In genomic region chr11:105803686-105804085, GRCm38 (mm10) we compare ENCODE assay signal across 10 mouse cellular contexts.
DNase-seq lines count a peak whose midpoint lies in the region.
"Had no signal": no experiment of that assay in that cellular context is flagged by ENCODE, and none has a peak within 500 bp of the region (broad histone marks: within the 10 kb centered on the region; RNA-seq: fewer than 3 reads in every experiment).

No protein-coding gene starts in this region.

- peak; percentile 47 to 82 for DNase-seq in adrenal gland, adult (ENCODE audit: inconsistent age in 2 of 2, low spot score in 1 of 2)
- DNase-seq in adrenal gland, postnatal 4 days (ENCODE audit: low spot score in 2 of 2): no peak
- DNase-seq in cerebellum, postnatal 25 days: peak; percentile 30 to 64
- DNase-seq in cerebellum, adult 11 months: no peak
- peak; percentile 39 for DNase-seq in adrenal gland, adult 8-10 months
- DNase-seq in adrenal gland, postnatal 36 days: peak; percentile 50 to 65
- DNase-seq in layer of hippocampus, postnatal 14 days (ENCODE audit: low spot score in 2 of 2): no peak
- DNase-seq: B cell, adult 2 months; gastrocnemius, postnatal 14 days; kidney, adult 2 months had no signal

Comparison
In these comparisons a context has a peak if more than half of its experiments do, and no peak if none do; other contexts are left out.
1. DNase-seq: peak in adrenal gland, adult (2 of 2), cerebellum, postnatal 25 days (2 of 2), adrenal gland, adult 8-10 months (single experiment) and adrenal gland, postnatal 36 days (2 of 2); none in adrenal gland, postnatal 4 days (0 of 2), cerebellum, adult 11 months (single experiment) and layer of hippocampus, postnatal 14 days (0 of 2).